Mouse (Mus musculus): Measurements from ENCODE around the gene Afg3l1. TPM values are rescaled to one million over a fixed set of nuclear protein-coding genes. Genes with fewer than 3 reads are reported as not detected.

Gene Afg3l1
- polyA plus RNA-seq, 1 experiment from 2014 or later: 41.4 TPM

DNA sequence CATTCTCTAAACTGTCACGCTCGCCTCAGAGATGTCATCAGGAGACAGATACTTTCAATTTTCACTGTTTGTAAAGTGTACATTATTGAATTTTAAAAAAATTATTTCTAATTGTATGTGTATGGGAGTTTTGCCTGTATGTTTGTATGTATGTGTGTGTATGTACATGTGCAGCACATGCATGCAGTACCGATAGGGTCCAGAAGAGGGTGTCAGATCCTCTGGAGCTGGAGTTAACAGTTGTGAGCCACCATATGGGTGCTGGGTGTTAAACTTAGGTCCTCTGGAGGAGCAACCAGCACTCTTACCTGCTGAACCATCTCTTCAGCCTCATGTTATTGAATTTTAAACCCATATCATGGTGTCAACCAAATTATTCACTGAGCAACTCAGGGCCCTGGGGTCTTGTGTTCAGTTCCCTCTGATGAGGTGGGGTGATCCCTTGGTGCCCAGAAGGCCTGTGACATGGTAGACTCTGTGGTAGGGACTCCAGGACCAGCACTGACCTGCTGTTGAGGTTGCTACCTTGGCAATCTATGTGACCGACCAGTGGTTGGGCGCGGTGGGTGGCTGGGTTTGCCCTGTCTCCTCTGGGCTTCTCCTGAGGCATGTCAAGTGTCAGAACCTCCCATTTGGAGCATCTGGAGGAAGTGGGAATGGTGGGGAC is 26.2 kb downstream of the Afg3l1 start:
- ATAC-seq (ENCODE audit: insufficient read depth, low FRiP score, low TSS enrichment) (no peak), DNase-seq (ENCODE audit: low spot score) (no peak)
- no peak overlapping the region for H3K27ac ChIP-seq (ENCODE audit: low read depth, low read length)
- H3K4me1 ChIP-seq (ENCODE audit: control insufficient read depth, insufficient read depth, low read length): no peaks in the 10 kb centered on the region
- H3K4me2 ChIP-seq (ENCODE audit: low read depth): no peak overlapping the region
- no peaks in the 10 kb centered on the region for H3K9me3 ChIP-seq (ENCODE audit: control insufficient read depth, low read length)
- H3K27me3 ChIP-seq (ENCODE audit: control insufficient read depth, insufficient read depth, low read length): no peaks in the 10 kb centered on the region
- WGBS: 96% methylated on average over 6 of the region's 6 CpGs
- H3K4me3 ChIP-seq (ENCODE audit: low read depth, low read length): no peak overlapping the region
- H3K9ac ChIP-seq (ENCODE audit: low read length): no peak overlapping the region
- H3K36me3 ChIP-seq (ENCODE audit: control insufficient read depth, insufficient read depth, low read length): peaks cover 22% of the 10 kb centered on the region

DNA sequence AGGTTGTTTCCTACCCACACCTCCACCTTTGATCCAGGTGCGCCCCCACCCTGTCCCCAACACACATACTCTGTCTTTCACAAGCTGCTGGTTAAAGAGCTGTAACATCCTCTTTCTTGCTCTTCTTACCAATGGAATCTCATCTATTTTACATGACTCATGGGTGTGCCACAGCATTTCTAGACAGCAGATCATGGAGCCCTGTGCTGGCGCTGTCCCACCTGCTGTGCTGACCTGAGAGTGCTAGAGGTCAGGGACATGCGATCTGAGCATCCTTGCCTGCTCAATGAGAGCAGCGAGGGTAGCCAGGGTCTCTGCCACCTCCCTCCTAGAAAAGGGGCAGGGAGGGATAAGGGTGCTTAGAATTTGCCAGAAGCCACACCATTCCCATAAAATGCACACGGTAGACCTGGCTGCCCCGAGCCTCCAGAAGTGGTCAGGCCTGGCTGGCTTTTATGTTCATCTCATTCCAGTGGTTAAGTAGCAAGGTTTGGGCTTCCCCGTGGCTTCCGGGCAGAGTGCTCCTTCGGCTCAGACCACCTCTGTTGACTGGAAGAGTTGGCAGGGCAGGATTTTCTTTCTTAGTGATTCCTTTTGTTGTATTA is 27.0 kb downstream of the Afg3l1 start:
- Histone ChIP-seq H3K36me3 (ENCODE audit: control insufficient read depth, insufficient read depth, low read length) (peaks cover 22% of the 10 kb centered on the region), H3K9me3 (ENCODE audit: control insufficient read depth, low read length) (no peaks in the 10 kb centered on the region), H3K27ac (ENCODE audit: low read depth, low read length) (no peak overlapping the region), H3K4me3 (ENCODE audit: low read depth, low read length) (no peak overlapping the region), H3K9ac (ENCODE audit: low read length) (no peak overlapping the region), H3K27me3 (ENCODE audit: control insufficient read depth, insufficient read depth, low read length) (no peaks in the 10 kb centered on the region), H3K4me2 (ENCODE audit: low read depth) (no peak overlapping the region), H3K4me1 (ENCODE audit: control insufficient read depth, insufficient read depth, low read length) (no peaks in the 10 kb centered on the region)
- ATAC-seq (ENCODE audit: insufficient read depth, low FRiP score, low TSS enrichment): no peak
- DNase-seq (ENCODE audit: low spot score): no peak
- WGBS: 90% methylated on average over 9 of the region's 9 CpGs

DNA sequence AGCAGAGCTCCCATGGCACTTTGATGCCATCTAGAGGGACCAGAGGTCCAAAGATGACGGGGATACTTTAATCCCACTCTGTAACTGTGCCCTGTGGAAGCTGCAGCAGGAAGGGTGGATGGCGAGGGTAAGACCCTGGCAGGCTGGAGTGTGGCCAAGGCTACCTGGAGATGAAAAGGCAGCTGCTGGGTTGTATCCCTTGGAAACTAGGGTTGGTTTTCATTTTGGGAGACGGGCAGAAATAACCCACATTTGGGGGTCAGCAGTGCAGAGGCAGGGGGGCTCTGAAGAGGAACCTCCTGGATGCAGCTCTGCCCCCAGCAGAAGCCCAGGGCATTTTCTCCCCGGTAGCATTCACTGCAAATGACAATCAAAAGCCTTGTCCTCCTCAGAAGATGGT is 27.6 kb downstream of the Afg3l1 start:
- DNase-seq (ENCODE audit: low spot score) (no peak), ATAC-seq (ENCODE audit: insufficient read depth, low FRiP score, low TSS enrichment) (no peak)
- Histone ChIP-seq H3K27ac (ENCODE audit: low read depth, low read length) (no peak overlapping the region), H3K9me3 (ENCODE audit: control insufficient read depth, low read length) (no peaks in the 10 kb centered on the region), H3K4me2 (ENCODE audit: low read depth) (no peak overlapping the region), H3K27me3 (ENCODE audit: control insufficient read depth, insufficient read depth, low read length) (no peaks in the 10 kb centered on the region), H3K9ac (ENCODE audit: low read length) (no peak overlapping the region), H3K36me3 (ENCODE audit: control insufficient read depth, insufficient read depth, low read length) (peaks cover 22% of the 10 kb centered on the region), H3K4me1 (ENCODE audit: control insufficient read depth, insufficient read depth, low read length) (no peaks in the 10 kb centered on the region), H3K4me3 (ENCODE audit: low read depth, low read length) (no peak overlapping the region)
- 93% methylated on average over 4 of the region's 4 CpGs for WGBS

DNA sequence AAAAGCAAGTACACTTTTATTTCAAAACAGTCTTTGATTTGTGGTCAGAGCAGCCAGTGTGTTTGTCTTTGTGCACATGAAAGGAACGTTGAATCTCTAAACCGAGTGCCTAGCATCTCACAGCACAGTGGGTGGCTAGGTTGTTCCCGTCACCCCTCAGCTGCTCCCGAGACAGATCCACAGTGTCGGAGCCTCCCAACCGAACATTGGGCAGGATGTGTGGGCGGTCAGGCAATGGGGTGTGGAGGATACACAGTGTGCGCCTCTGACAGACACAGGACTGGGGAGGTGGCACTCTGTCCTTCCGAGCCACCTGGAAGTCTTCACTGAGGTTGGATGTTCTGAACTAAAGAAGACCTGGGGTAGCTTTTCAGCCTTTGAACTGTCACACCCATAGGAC is 28.0 kb downstream of the Afg3l1 start:
- 89% methylated on average over 9 of the region's 9 CpGs for WGBS
- Histone ChIP-seq H3K9ac (ENCODE audit: low read length) (no peak overlapping the region), H3K9me3 (ENCODE audit: control insufficient read depth, low read length) (no peaks in the 10 kb centered on the region), H3K4me1 (ENCODE audit: control insufficient read depth, insufficient read depth, low read length) (no peaks in the 10 kb centered on the region), H3K36me3 (ENCODE audit: control insufficient read depth, insufficient read depth, low read length) (peaks cover 22% of the 10 kb centered on the region), H3K27me3 (ENCODE audit: control insufficient read depth, insufficient read depth, low read length) (no peaks in the 10 kb centered on the region), H3K27ac (ENCODE audit: low read depth, low read length) (no peak overlapping the region), H3K4me2 (ENCODE audit: low read depth) (no peak overlapping the region), H3K4me3 (ENCODE audit: low read depth, low read length) (no peak overlapping the region)
- ATAC-seq (ENCODE audit: insufficient read depth, low FRiP score, low TSS enrichment) (no peak), DNase-seq (ENCODE audit: low spot score) (no peak)

- WGBS: 94% methylated on average over 5 of the region's 5 CpGs
- H3K27ac ChIP-seq (ENCODE audit: low read depth, low read length): no peak overlapping the region
- no peak overlapping the region for H3K4me2 ChIP-seq (ENCODE audit: low read depth)
- no peaks in the 10 kb centered on the region for H3K27me3 ChIP-seq (ENCODE audit: control insufficient read depth, insufficient read depth, low read length)
- no peak overlapping the region for H3K9ac ChIP-seq (ENCODE audit: low read length)
- peaks cover 17% of the 10 kb centered on the region for H3K36me3 ChIP-seq (ENCODE audit: control insufficient read depth, insufficient read depth, low read length)
- ATAC-seq (ENCODE audit: insufficient read depth, low FRiP score, low TSS enrichment): no peak
- DNase-seq (ENCODE audit: low spot score): no peak
- no peaks in the 10 kb centered on the region for H3K9me3 ChIP-seq (ENCODE audit: control insufficient read depth, low read length)
- no peak overlapping the region for H3K4me3 ChIP-seq (ENCODE audit: low read depth, low read length)
- H3K4me1 ChIP-seq (ENCODE audit: control insufficient read depth, insufficient read depth, low read length): no peaks in the 10 kb centered on the region
Observed at GRCm38 (mm10) chr8:123507153-123507552, 29.4 kb downstream of the Afg3l1 start.

DNA sequence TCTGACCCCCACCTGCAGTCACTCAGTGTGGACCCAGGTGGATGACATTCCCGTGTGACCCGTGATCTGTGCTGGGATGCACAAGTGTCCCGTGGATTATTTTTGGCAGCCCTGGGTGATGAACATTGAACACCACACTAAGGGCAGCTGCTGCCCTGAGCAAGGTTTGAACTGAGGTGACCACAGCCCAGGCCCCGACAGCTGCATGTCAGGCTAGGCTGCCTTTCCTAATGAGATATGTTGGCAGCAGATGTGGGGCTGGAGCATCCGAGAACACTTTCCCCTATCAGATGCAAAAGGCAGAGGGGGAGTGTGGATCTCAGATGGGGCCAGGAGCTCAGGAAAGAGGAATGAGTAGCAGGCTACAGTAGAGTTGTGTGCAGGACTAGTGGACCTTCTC is 33.1 kb downstream of the Afg3l1 start:
- no peak overlapping the region for H3K27ac ChIP-seq (ENCODE audit: low read depth, low read length)
- DNase-seq (ENCODE audit: low spot score) (no peak), ATAC-seq (ENCODE audit: insufficient read depth, low FRiP score, low TSS enrichment) (no peak)
- H3K27me3 ChIP-seq (ENCODE audit: control insufficient read depth, insufficient read depth, low read length): no peaks in the 10 kb centered on the region
- H3K4me2 ChIP-seq (ENCODE audit: low read depth): no peak overlapping the region
- H3K9ac ChIP-seq (ENCODE audit: low read length): no peak overlapping the region
- 0 out of 2 replicates have a peak, but pooled peaks cover 2% of the 10 kb centered on the region for H3K4me1 ChIP-seq (ENCODE audit: control insufficient read depth, insufficient read depth, low read length)
- 79% methylated on average over 5 of the region's 5 CpGs for WGBS
- H3K4me3 ChIP-seq (ENCODE audit: low read depth, low read length): no peak overlapping the region
- no peaks in the 10 kb centered on the region for H3K9me3 ChIP-seq (ENCODE audit: control insufficient read depth, low read length)
- H3K36me3 ChIP-seq (ENCODE audit: control insufficient read depth, insufficient read depth, low read length): peaks cover 4% of the 10 kb centered on the region

GRCm38 (mm10) chr8:123514136-123514535 is 36.4 kb downstream of the Afg3l1 start:
- no peak for ATAC-seq (ENCODE audit: insufficient read depth, low FRiP score, low TSS enrichment)
- no peaks in the 10 kb centered on the region for H3K27me3 ChIP-seq (ENCODE audit: control insufficient read depth, insufficient read depth, low read length)

GRCm38 (mm10) chr8:123514781-123515539 is 37.3 kb downstream of the Afg3l1 start, which contains the start of gene Dbndd1:
Dbndd1 (minus strand) TSS chr8:123515463.
- no peaks in the 10 kb centered on the region for H3K9me3 ChIP-seq (ENCODE audit: control insufficient read depth, low read length)
- DNase-seq (ENCODE audit: low spot score) (peak; percentile 82), ATAC-seq (ENCODE audit: insufficient read depth, low FRiP score, low TSS enrichment) (peak; percentile 57)
- H3K9ac ChIP-seq (ENCODE audit: low read length): peak within 1 kb of the TSS; percentile 80
- H3K27me3 ChIP-seq (ENCODE audit: control insufficient read depth, insufficient read depth, low read length): no peaks in the 10 kb centered on the region
- H3K4me3 ChIP-seq (ENCODE audit: low read depth, low read length): peak within 1 kb of the TSS; percentile 56
- H3K4me1 ChIP-seq (ENCODE audit: control insufficient read depth, insufficient read depth, low read length): 0 out of 2 replicates have a peak, but pooled peaks cover 7% of the 10 kb centered on the region
- peak within 1 kb of the TSS; percentile 53 for H3K4me2 ChIP-seq (ENCODE audit: low read depth)
- WGBS: under 1% methylated on average over 47 of the region's 63 CpGs
- no peaks in the 10 kb centered on the region for H3K36me3 ChIP-seq (ENCODE audit: control insufficient read depth, insufficient read depth, low read length)
- peak within 1 kb of the TSS; percentile 42 for H3K27ac ChIP-seq (ENCODE audit: low read depth, low read length)

More at GRCm38 (mm10) chr8:123514136-123514535, 36.4 kb downstream of the Afg3l1 start:
- Histone ChIP-seq H3K36me3 (ENCODE audit: control insufficient read depth, insufficient read depth, low read length) (no peaks in the 10 kb centered on the region), H3K4me2 (ENCODE audit: low read depth) (peak overlapping the region; percentile 53), H3K4me1 (ENCODE audit: control insufficient read depth, insufficient read depth, low read length) (0 out of 2 replicates have a peak, but pooled peaks cover 2% of the 10 kb centered on the region), H3K9ac (ENCODE audit: low read length) (peak overlapping the region; percentile 80), H3K4me3 (ENCODE audit: low read depth, low read length) (peak overlapping the region; percentile 56), H3K27ac (ENCODE audit: low read depth, low read length) (no peak overlapping the region), H3K9me3 (ENCODE audit: control insufficient read depth, low read length) (no peaks in the 10 kb centered on the region)
- peak; percentile 34 for DNase-seq (ENCODE audit: low spot score)
- WGBS: 3% methylated on average over 9 of the region's 9 CpGs
